Mouse (Mus musculus) forebrain, embryonic 11.5 days (tissue): ENCODE measurements around the gene Cstad. TPM values are rescaled to one million over a fixed set of nuclear protein-coding genes. Genes with fewer than 3 reads are reported as not detected.

Experiments used
- ATAC-seq: fragments of 200-750 bp; cut with Nextera tagmentation; replicated peaks from 2 replicates; pipeline ENCODE4 v1.8.0; 2017; ENCODE audit warnings: moderate TSS enrichment; ENCODE audit not compliant: low FRiP score
- DNase-seq: peaks from one replicate; pipeline ENCODE4 v3.0.0-alpha.2; 2017; ENCODE audit warnings: low spot score
- H3K27ac ChIP-seq: fragments of 300-500 bp; sonication (generic); 2 replicates; pipeline ENCODE4 v1.5.1; 2014; ENCODE audit warnings: low read depth, low read length
- H3K27me3 ChIP-seq: fragments of 300-500 bp; sonication (generic); 2 replicates; pipeline ENCODE4 v1.6.1; 2014; ENCODE audit warnings: mild to moderate bottlenecking, low read length, mixed read lengths; ENCODE audit not compliant: control insufficient read depth, insufficient read depth
- H3K36me3 ChIP-seq: fragments of 300-500 bp; sonication (generic); 2 replicates; pipeline ENCODE4 v1.6.1; 2014; ENCODE audit warnings: mild to moderate bottlenecking, low read length, moderate library complexity, mixed read lengths; ENCODE audit not compliant: control insufficient read depth, insufficient read depth
- H3K4me1 ChIP-seq: fragments of 300-500 bp; sonication (generic); replicated peaks from 2 replicates; pipeline ENCODE4 v1.6.1; 2014; ENCODE audit warnings: low read length, mixed read lengths; ENCODE audit not compliant: control insufficient read depth, insufficient read depth
- H3K4me2 ChIP-seq: fragments of 300-500 bp; sonication (generic); 2 replicates; pipeline ENCODE4 v1.6.1; 2014; ENCODE audit warnings: low read depth, mild to moderate bottlenecking, low read length, moderate library complexity, mixed read lengths; ENCODE audit not compliant: severe bottlenecking
- H3K4me3 ChIP-seq: fragments of 300-500 bp; sonication (generic); 2 replicates; pipeline ENCODE4 v1.5.1; 2014; ENCODE audit warnings: low read depth, low read length
- H3K9ac ChIP-seq: fragments of 300-500 bp; sonication (generic); 2 replicates; pipeline ENCODE4 v1.6.1; 2014; ENCODE audit warnings: low read length
- H3K9me3 ChIP-seq: fragments of 300-500 bp; sonication (generic); 2 replicates; pipeline ENCODE4 v1.6.1; 2016; ENCODE audit warnings: low read length, mixed read lengths; ENCODE audit not compliant: control insufficient read depth
- WGBS: fragments of 180-500 bp; shearing (Covaris S2); extraction: QIAGEN DNeasy Blood & Tissue Kit; methylation state at CpG from one replicate; pipeline ENCODE4 v1.1.7; 2014; 5-methylcytosine and 5-hydroxymethylcytosine counted together
- polyA plus RNA-seq: library from polyadenylated mRNA; unstranded; fragments of >200 nt; fragmentation: Nextera tagmentation; extraction: Ambion mirVana; gene quantifications from 2 replicates; pipeline ENCODE4 v1.2.1, GENCODE M21; 2014

Gene Cstad
- polyA plus RNA-seq: 0.57 and 0.71 TPM in 2 replicates

DNA sequence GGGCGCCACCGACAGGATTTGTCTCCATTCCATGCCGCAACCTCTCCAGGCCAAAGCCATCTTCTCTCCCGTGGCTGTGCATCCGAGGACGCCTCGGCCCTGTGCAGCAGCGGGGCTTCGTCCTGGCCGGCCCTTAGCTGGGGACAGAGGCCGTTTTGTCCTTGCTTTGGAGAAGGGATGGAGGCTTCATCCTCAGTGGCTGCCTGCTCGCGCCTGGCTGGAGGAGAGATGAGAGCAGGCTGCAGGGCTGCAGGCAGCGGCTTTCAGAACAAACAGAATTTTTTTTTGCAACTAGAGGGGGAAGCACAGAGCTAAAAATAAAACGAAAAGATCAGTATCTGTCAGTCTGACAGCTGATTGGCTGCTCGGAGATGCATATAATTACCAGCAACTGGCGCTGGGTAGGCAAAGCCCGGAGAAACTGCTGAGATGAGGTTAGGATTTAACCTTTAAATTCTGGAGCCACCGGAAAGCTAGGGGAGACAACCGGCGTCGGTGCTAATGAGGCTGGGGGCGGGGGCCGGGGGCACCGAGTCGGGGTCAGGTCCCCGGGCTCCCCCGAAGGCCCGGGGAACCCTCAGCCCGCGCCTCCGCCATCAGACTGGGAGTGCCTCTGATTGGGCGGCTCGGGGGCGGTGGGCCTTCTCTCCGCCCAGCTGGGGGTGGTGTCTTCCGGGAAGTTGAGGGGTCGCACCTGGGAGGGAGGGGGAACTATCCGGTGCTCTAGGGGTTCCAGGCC, at the start of gene Cstad:
Cstad (plus strand) TSS at position 400 of the 739 bp plus-strand sequence.
- Histone ChIP-seq H3K27me3 (no peaks in the 10 kb centered on the region), H3K4me2 (peak within 1 kb of the TSS; percentile 59), H3K4me3 (peak within 1 kb of the TSS; percentile 38), H3K9ac (peak within 1 kb of the TSS; percentile 67), H3K9me3 (no peaks in the 10 kb centered on the region), H3K4me1 (peaks cover 9% of the 10 kb centered on the region), H3K36me3 (no peaks in the 10 kb centered on the region), H3K27ac (peak within 1 kb of the TSS; percentile 89)
- WGBS: 1% methylated on average over 39 of the region's 39 CpGs
- ATAC-seq (peak; percentile 79), DNase-seq (peak; percentile 89)

GRCm38 (mm10) chr2:30545706-30546105, 49.1 kb upstream of the Cstad start:
- Histone ChIP-seq H3K4me1 (peaks cover 9% of the 10 kb centered on the region), H3K4me3 (no peak overlapping the region), H3K9me3 (no peaks in the 10 kb centered on the region), H3K4me2 (peak overlapping the region; percentile 44; the same call in 1 of the 2 replicates), H3K27me3 (no peaks in the 10 kb centered on the region), H3K27ac (no peak overlapping the region), H3K9ac (peak overlapping the region; percentile 30), H3K36me3 (no peaks in the 10 kb centered on the region)
- no peak for DNase-seq
- ATAC-seq: no peak
- WGBS: 80% methylated on average over 7 of the region's 7 CpGs

- Histone ChIP-seq H3K27me3 (no peaks in the 10 kb centered on the region), H3K9me3 (no peaks in the 10 kb centered on the region), H3K27ac (no peak overlapping the region), H3K4me1 (peaks cover 9% of the 10 kb centered on the region), H3K4me2 (no peak overlapping the region), H3K9ac (no peak overlapping the region), H3K36me3 (no peaks in the 10 kb centered on the region), H3K4me3 (no peak overlapping the region)
- DNase-seq (no peak), ATAC-seq (no peak)
- WGBS: 41% methylated on average over 3 of the region's 3 CpGs
Observed at GRCm38 (mm10) chr2:30546219-30546618, 48.6 kb upstream of the Cstad start.

DNA sequence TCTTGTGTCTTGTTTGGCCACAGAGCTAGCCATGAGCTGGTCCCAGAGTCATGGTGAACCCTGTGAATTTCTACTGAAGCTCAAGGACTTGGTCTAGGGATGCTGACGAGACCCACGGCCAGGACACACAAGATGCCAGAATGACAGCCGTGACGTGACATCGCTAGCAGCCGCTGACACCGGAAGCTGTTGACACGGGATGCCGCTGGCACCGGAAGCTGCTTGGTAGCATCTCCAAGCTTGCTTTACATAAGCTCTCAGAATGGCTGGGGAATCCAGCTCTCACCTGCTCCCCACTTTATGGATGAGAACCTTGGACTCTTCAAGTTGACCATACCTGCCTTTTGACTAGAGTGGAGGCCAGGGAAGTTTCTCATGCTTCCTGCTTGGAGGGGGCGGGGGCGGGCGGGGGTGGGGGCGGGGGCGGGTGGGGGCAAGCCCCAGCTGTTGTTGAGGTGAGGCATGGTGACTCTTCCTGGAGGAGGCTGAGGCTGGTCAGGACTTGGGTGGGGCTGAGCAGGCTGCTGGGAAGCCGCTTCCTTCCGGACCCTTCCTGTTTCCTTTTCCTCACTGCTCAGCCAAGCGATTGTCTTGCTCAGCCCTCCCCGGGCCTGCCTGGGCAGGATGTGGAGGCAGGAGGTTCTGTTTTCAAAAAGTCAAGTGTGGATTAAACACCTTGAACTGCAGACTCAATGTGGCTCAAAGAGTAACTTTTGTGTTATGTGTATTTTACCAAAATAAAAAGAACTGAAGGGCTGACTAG, 47.2 kb upstream of the Cstad start:
- DNase-seq (no peak), ATAC-seq (no peak)
- no peak overlapping the region; the same call in 1 of the 2 replicates for H3K9ac ChIP-seq
- H3K4me3 ChIP-seq: no peak overlapping the region
- H3K27me3 ChIP-seq: no peaks in the 10 kb centered on the region
- H3K4me2 ChIP-seq: no peak overlapping the region
- WGBS: 87% methylated on average over 19 of the region's 19 CpGs
- H3K9me3 ChIP-seq: no peaks in the 10 kb centered on the region
- no peaks in the 10 kb centered on the region for H3K36me3 ChIP-seq
- peaks cover 9% of the 10 kb centered on the region for H3K4me1 ChIP-seq
- H3K27ac ChIP-seq: no peak overlapping the region

- no peak overlapping the region for H3K4me3 ChIP-seq
- H3K27me3 ChIP-seq: no peaks in the 10 kb centered on the region
- ATAC-seq: no peak
- peaks cover 2% of the 10 kb centered on the region; the same call in 1 of the 2 replicates for H3K4me1 ChIP-seq
- H3K36me3 ChIP-seq: no peaks in the 10 kb centered on the region
- WGBS: 80% methylated on average over 5 of the region's 5 CpGs
- no peak overlapping the region for H3K4me2 ChIP-seq
- H3K27ac ChIP-seq: no peak overlapping the region
- no peaks in the 10 kb centered on the region for H3K9me3 ChIP-seq
- DNase-seq: no peak
- H3K9ac ChIP-seq: no peak overlapping the region
Observed at GRCm38 (mm10) chr2:30551579-30551978, 43.3 kb upstream of the Cstad start.

- Histone ChIP-seq H3K4me2 (peak overlapping the region; percentile 29; the same call in 1 of the 2 replicates), H3K9me3 (no peaks in the 10 kb centered on the region), H3K4me3 (no peak overlapping the region), H3K27ac (no peak overlapping the region), H3K27me3 (no peaks in the 10 kb centered on the region), H3K4me1 (no peaks in the 10 kb centered on the region; the same call in 1 of the 2 replicates), H3K9ac (peak overlapping the region; percentile 8; the same call in 1 of the 2 replicates), H3K36me3 (no peaks in the 10 kb centered on the region)
- DNase-seq: no peak
- peak; percentile 83 for ATAC-seq
- WGBS: 59% methylated on average over 7 of the region's 7 CpGs
Observed at GRCm38 (mm10) chr2:30553851-30554540, 40.8 kb upstream of the Cstad start.

DNA sequence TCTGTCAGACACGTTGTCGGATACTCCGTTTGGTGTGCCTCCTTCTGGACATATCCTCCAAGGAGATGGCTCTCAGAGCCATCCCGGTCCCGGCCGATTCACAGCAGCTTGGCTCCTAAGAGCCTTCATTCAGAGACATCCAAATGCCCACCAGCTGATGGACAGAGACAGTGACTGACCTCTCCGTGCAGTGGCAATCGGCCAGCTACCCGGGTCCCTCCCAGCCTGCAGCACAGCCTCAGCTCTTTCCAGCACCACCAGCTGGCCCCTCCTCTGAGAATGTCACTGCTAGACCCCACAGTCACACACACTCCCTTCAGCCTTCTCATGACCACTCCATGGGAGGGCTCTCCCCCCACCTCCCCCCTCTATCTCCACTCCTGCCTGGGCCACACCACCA, 39.6 kb upstream of the Cstad start:
- no peaks in the 10 kb centered on the region for H3K36me3 ChIP-seq
- no peaks in the 10 kb centered on the region; the same call in 1 of the 2 replicates for H3K4me1 ChIP-seq
- H3K27ac ChIP-seq: no peak overlapping the region
- H3K9me3 ChIP-seq: no peaks in the 10 kb centered on the region
- H3K4me2 ChIP-seq: no peak overlapping the region
- no peak overlapping the region for H3K9ac ChIP-seq
- no peak for DNase-seq
- H3K4me3 ChIP-seq: no peak overlapping the region
- 80% methylated on average over 9 of the region's 9 CpGs for WGBS
- ATAC-seq: no peak
- no peaks in the 10 kb centered on the region for H3K27me3 ChIP-seq

DNA sequence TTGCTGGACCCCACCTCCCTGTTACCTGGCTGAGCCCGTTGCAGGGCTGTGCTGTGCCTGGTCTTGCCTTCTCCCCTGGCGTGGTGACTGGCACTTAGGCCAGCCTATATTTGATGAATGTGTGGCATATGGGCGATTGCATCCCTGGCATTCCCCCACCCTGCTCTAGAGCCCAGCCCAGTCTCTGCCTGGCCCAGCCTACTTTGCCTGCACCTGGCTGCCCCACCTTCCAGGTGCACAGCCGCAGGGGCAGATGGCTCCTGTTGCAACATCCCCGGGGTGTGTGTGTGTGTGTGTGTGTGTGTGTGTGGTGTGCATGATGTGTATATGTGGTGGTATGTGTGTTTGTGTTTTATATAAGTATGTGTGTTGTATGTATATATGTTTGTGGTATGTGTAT, 38.3 kb upstream of the Cstad start:
- Histone ChIP-seq H3K4me2 (no peak overlapping the region), H3K4me3 (no peak overlapping the region), H3K27ac (no peak overlapping the region), H3K9me3 (no peaks in the 10 kb centered on the region), H3K4me1 (no peaks in the 10 kb centered on the region; the same call in 1 of the 2 replicates), H3K27me3 (no peaks in the 10 kb centered on the region), H3K9ac (no peak overlapping the region), H3K36me3 (no peaks in the 10 kb centered on the region)
- DNase-seq (no peak), ATAC-seq (no peak)
- 91% methylated on average over 5 of the region's 5 CpGs for WGBS
